Mouse (Mus musculus): ENCODE results near the gene Pdcd10. TPM values are rescaled to one million over a fixed set of nuclear protein-coding genes. Genes with fewer than 3 reads are reported as not detected.

Gene Pdcd10
- polyA plus RNA-seq, 1 experiment from 2014 or later = 108 TPM

DNA sequence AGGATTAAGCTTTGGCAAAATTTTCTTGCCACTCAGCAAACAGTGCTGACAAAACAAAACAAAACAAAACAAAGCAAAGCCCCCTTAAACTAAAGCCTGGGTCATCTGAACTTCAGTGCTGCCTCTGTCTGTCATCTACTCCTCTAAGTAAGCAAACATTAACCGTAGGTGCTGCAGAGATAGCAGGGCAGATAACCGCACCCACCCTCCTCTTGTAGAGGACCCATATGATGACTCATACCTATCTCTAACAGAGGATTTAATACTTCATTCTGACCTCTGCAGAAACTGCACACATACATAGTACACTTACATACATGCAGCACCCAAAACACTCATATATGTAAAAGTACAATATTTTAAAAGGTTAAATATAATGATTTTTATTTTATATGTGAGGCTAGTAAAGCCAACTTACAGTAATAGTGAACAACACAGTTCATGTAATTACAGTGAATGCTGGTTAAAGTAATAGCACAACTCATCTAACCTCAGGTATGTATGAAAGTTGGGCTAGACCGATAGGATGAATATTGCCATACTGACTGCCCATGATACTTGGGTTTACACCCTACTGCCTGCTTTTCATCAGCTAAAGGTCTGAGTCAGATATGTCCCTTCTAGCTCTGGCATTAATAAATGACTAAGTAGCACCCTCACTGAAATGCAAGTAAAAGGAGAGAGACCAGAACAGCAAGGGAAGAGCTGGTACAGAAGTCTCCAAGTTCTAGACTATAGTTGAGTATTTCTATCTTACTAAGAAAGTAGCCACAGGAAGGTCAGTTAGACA, 22.4 kb downstream of the Pdcd10 start:
- Histone ChIP-seq H3K36me3 (ENCODE audit: control insufficient read depth, insufficient read depth) (peaks cover 10% of the 10 kb centered on the region), H3K27ac (ENCODE audit: low read depth, low read length) (no peak overlapping the region), H3K4me3 (ENCODE audit: low read depth, low read length) (no peak overlapping the region), H3K4me1 (replicated peaks; ENCODE audit: control insufficient read depth, insufficient read depth, low read length) (no peaks in the 10 kb centered on the region), H3K27me3 (replicated peaks; ENCODE audit: control insufficient read depth, insufficient read depth, low read length) (no peaks in the 10 kb centered on the region), H3K9ac (ENCODE audit: low read depth, low read length) (no peak overlapping the region), H3K9me3 (ENCODE audit: control insufficient read depth) (no peaks in the 10 kb centered on the region), H3K4me2 (replicated peaks; ENCODE audit: low read depth) (no peak overlapping the region)
- 49% methylated on average over 3 of the region's 3 CpGs for WGBS
- TF ChIP-seq CTCF (IDR thresholded peaks at IDR 0.05; ENCODE audit: low read depth) = no peak
- no peak for ATAC-seq

DNA sequence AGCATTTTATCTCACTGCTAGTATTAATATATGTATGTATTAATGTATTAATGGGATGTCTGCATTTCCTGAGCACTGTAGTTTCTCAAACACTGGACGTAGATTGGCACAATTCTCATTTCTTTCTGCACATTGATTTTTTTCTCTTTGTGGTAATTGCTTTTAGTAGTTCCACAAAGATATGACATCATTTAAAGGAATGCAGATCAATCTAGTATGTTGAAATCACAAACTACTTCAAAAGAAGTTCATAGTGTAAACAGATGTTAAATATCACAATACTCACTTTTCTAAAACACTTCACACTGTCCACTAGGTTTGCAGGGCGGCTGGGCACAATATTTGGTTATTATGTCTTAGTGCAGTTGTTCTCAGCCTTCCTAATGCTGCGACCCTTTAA, 25.6 kb downstream of the Pdcd10 start:
- no peak overlapping the region for H3K27ac ChIP-seq (ENCODE audit: low read depth, low read length)
- H3K9ac ChIP-seq (ENCODE audit: low read depth, low read length) = no peak overlapping the region
- H3K4me2 ChIP-seq (replicated peaks; ENCODE audit: low read depth) = no peak overlapping the region
- no peak overlapping the region for H3K4me3 ChIP-seq (ENCODE audit: low read depth, low read length)
- H3K4me1 ChIP-seq (replicated peaks; ENCODE audit: control insufficient read depth, insufficient read depth, low read length) = no peaks in the 10 kb centered on the region
- 73% methylated on average over 3 of the region's 3 CpGs for WGBS
- no peak for ATAC-seq
- no peaks in the 10 kb centered on the region for H3K9me3 ChIP-seq (ENCODE audit: control insufficient read depth)
- peaks cover 22% of the 10 kb centered on the region for H3K36me3 ChIP-seq (ENCODE audit: control insufficient read depth, insufficient read depth)
- no peaks in the 10 kb centered on the region for H3K27me3 ChIP-seq (replicated peaks; ENCODE audit: control insufficient read depth, insufficient read depth, low read length)
- TF ChIP-seq CTCF (IDR thresholded peaks at IDR 0.05; ENCODE audit: low read depth) = no peak

GRCm38 (mm10) chr3:75522527-75522926, 34.1 kb downstream of the Pdcd10 start:
- peak; percentile 85 for ATAC-seq
- WGBS = 43% methylated on average over 1 of the region's 1 CpGs
- no peak for TF ChIP-seq CTCF (IDR thresholded peaks at IDR 0.05; ENCODE audit: low read depth)
- H3K36me3 ChIP-seq (ENCODE audit: control insufficient read depth, insufficient read depth) = peaks cover 26% of the 10 kb centered on the region
- H3K9ac ChIP-seq (ENCODE audit: low read depth, low read length) = no peak overlapping the region
- no peak overlapping the region for H3K4me3 ChIP-seq (ENCODE audit: low read depth, low read length)
- H3K4me1 ChIP-seq (replicated peaks; ENCODE audit: control insufficient read depth, insufficient read depth, low read length) = 0 out of 2 replicates have a peak, but pooled peaks cover 4% of the 10 kb centered on the region
- no peak overlapping the region for H3K4me2 ChIP-seq (replicated peaks; ENCODE audit: low read depth)
- no peak overlapping the region for H3K27ac ChIP-seq (ENCODE audit: low read depth, low read length)
- no peaks in the 10 kb centered on the region for H3K27me3 ChIP-seq (replicated peaks; ENCODE audit: control insufficient read depth, insufficient read depth, low read length)
- H3K9me3 ChIP-seq (ENCODE audit: control insufficient read depth) = no peaks in the 10 kb centered on the region

GRCm38 (mm10) chr3:75521314-75521713, 35.3 kb downstream of the Pdcd10 start:
- no peak for TF ChIP-seq CTCF (IDR thresholded peaks at IDR 0.05; ENCODE audit: low read depth)
- Histone ChIP-seq H3K27ac (ENCODE audit: low read depth, low read length) (no peak overlapping the region), H3K9me3 (ENCODE audit: control insufficient read depth) (no peaks in the 10 kb centered on the region), H3K9ac (ENCODE audit: low read depth, low read length) (no peak overlapping the region), H3K36me3 (ENCODE audit: control insufficient read depth, insufficient read depth) (peaks cover 14% of the 10 kb centered on the region; the same call in 1 of the 2 replicates), H3K4me1 (replicated peaks; ENCODE audit: control insufficient read depth, insufficient read depth, low read length) (0 out of 2 replicates have a peak, but pooled peaks cover 4% of the 10 kb centered on the region), H3K4me3 (ENCODE audit: low read depth, low read length) (no peak overlapping the region), H3K4me2 (replicated peaks; ENCODE audit: low read depth) (no peak overlapping the region), H3K27me3 (replicated peaks; ENCODE audit: control insufficient read depth, insufficient read depth, low read length) (no peaks in the 10 kb centered on the region)
- no peak for ATAC-seq
- 87% methylated on average over 2 of the region's 2 CpGs for WGBS

DNA sequence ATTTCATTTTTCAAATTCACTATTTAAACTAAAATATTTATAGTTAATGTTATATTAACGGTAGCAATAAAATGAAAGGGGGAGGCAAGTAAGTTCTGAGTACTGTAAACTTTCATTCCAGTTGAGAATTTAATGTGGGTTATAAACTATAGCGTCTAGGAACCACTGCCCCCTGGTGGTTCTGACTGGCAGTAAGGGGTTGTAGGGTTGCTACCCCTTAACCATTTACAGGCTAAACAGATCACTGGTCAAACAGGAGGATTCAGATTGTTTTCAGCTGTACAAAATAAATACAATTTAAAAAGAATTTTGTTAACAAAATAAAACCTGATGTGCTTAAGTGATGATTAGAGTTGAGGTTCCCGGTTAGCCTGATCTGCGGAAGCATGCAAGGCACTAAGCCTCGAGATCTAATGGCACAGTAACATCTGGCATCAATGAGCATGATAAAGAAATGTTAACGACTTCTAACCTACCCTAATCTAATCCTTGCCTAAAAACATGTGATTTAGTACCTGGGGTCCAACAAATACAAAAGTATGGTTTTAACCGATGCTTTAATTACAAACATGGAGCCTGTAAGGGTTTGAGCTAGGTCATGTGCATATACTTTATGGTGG, 38.9 kb downstream of the Pdcd10 start:
- no peak overlapping the region for H3K4me3 ChIP-seq (ENCODE audit: low read depth, low read length)
- H3K9me3 ChIP-seq (ENCODE audit: control insufficient read depth) = no peaks in the 10 kb centered on the region
- no peak overlapping the region for H3K4me2 ChIP-seq (replicated peaks; ENCODE audit: low read depth)
- H3K27ac ChIP-seq (ENCODE audit: low read depth, low read length) = no peak overlapping the region
- ATAC-seq = no peak
- H3K27me3 ChIP-seq (replicated peaks; ENCODE audit: control insufficient read depth, insufficient read depth, low read length) = no peaks in the 10 kb centered on the region
- H3K9ac ChIP-seq (ENCODE audit: low read depth, low read length) = no peak overlapping the region
- 77% methylated on average over 7 of the region's 7 CpGs for WGBS
- peaks cover 22% of the 10 kb centered on the region; the same call in 1 of the 2 replicates for H3K36me3 ChIP-seq (ENCODE audit: control insufficient read depth, insufficient read depth)
- peak; percentile 74 for TF ChIP-seq CTCF (IDR thresholded peaks at IDR 0.05; ENCODE audit: low read depth)
- 0 out of 2 replicates have a peak, but pooled peaks cover under 1% of the 10 kb centered on the region for H3K4me1 ChIP-seq (replicated peaks; ENCODE audit: control insufficient read depth, insufficient read depth, low read length)
